Comparison of ENCODE assay signal across 14 mouse cellular contexts in the genomic region with DNA sequence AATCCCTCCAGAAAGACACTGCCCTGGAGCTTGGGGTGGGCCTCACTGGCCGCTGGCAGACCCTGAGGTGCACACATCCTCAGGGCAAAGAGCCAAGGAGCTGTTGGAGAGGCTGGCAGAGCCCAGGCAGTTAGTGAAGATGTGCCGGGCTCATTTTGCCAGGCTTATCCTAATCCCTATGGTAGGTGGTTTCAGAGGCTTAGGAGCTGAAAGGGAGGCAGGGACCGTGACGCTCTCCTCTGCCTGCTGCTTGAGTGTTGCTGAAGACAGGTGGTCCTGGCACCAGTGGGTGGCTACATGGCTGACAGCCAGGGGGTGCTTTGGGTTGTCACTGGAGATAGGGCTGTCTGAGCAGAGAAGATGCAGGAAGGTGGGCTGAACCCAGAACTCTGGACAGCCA. TPM values are rescaled to one million over a fixed set of nuclear protein-coding genes. Genes with fewer than 3 reads are reported as not detected.
DNase-seq lines count a peak whose midpoint lies in the region; ATAC-seq and TF ChIP-seq lines count a peak whose summit lies in the region.
"Had no signal": no experiment of that assay in that cellular context is flagged by ENCODE, and none has a peak within 500 bp of the region (broad histone marks: within the 10 kb centered on the region; RNA-seq: fewer than 3 reads in every experiment).

No protein-coding gene starts in this region.

- no peak overlapping the region for H3K4me3 ChIP-seq in hindbrain, postnatal 0 days (ENCODE audit: low read length)
- no peak overlapping the region for H3K4me3 ChIP-seq in hindbrain, embryonic 14.5 days (replicated peaks; ENCODE audit: low read length)
- H3K4me3 ChIP-seq in midbrain, embryonic 10.5 days = no peak overlapping the region
- H3K4me3 ChIP-seq in midbrain, embryonic 11.5 days (ENCODE audit: low read depth, low read length) = no peak overlapping the region
- no peak overlapping the region for H3K4me3 ChIP-seq in forebrain, embryonic 12.5 days (replicated peaks)
- no peak overlapping the region for H3K4me3 ChIP-seq in midbrain, embryonic 13.5 days (replicated peaks)
- H3K4me3 ChIP-seq: embryonic facial prominence, embryonic 15.5 days had no signal

- H3K27ac ChIP-seq in hindbrain, postnatal 0 days = no peak overlapping the region; the same call in 1 of the 2 replicates
- no peak overlapping the region for H3K27ac ChIP-seq in hindbrain, embryonic 14.5 days
- H3K27ac ChIP-seq in midbrain, embryonic 10.5 days (replicated peaks) = peak overlapping the region; percentile 43; the same call in 1 of the 2 replicates
- H3K27ac ChIP-seq in midbrain, embryonic 11.5 days (ENCODE audit: low read depth, low read length) = no peak overlapping the region
- H3K27ac ChIP-seq in forebrain, embryonic 12.5 days = 0 out of 2 replicates have a peak overlapping the region, but pooled peaks have one; percentile 25
- H3K27ac ChIP-seq in midbrain, embryonic 13.5 days = 0 out of 2 replicates have a peak overlapping the region, but pooled peaks have one; percentile 25
- H3K27ac ChIP-seq: embryonic facial prominence, embryonic 15.5 days had no signal

- DNase-seq in hindbrain, postnatal 0 days (ENCODE audit: low spot score) = peak; percentile 62
- no peak for DNase-seq in hindbrain, embryonic 14.5 days (ENCODE audit: low spot score)
- DNase-seq in midbrain, embryonic 10.5 days (ENCODE audit: low spot score) = no peak
- DNase-seq in midbrain, embryonic 11.5 days (ENCODE audit: low spot score, missing footprints) = no peak
- DNase-seq in gastrocnemius, postnatal 25 days = no peak
- DNase-seq in cerebellum, adult 11-12 months = no peak
- DNase-seq: adrenal gland, postnatal 14 days; thymus, postnatal 14 days had no signal

- no peaks in the 10 kb centered on the region for H3K27me3 ChIP-seq in hindbrain, postnatal 0 days (ENCODE audit: insufficient read depth, low read length)
- 0 out of 2 replicates have a peak, but pooled peaks cover 4% of the 10 kb centered on the region for H3K27me3 ChIP-seq in hindbrain, embryonic 14.5 days (ENCODE audit: control insufficient read depth, insufficient read depth, low read length)
- H3K27me3 ChIP-seq in midbrain, embryonic 10.5 days (ENCODE audit: low read depth, poor library complexity, severe bottlenecking) = peaks cover 15% of the 10 kb centered on the region
- H3K27me3 ChIP-seq in midbrain, embryonic 11.5 days (ENCODE audit: control insufficient read depth, insufficient read depth, low read length) = no peaks in the 10 kb centered on the region; the same call in 1 of the 2 replicates
- peaks cover 22% of the 10 kb centered on the region; the same call in 1 of the 2 replicates for H3K27me3 ChIP-seq in forebrain, embryonic 12.5 days
- 0 out of 2 replicates have a peak, but pooled peaks cover 3% of the 10 kb centered on the region for H3K27me3 ChIP-seq in midbrain, embryonic 13.5 days

- H3K9me3 ChIP-seq in hindbrain, postnatal 0 days (ENCODE audit: low read length) = no peaks in the 10 kb centered on the region
- no peaks in the 10 kb centered on the region for H3K9me3 ChIP-seq in hindbrain, embryonic 14.5 days (ENCODE audit: control insufficient read depth, low read length)
- H3K9me3 ChIP-seq in midbrain, embryonic 10.5 days (replicated peaks) = no peaks in the 10 kb centered on the region
- no peaks in the 10 kb centered on the region for H3K9me3 ChIP-seq in midbrain, embryonic 11.5 days (ENCODE audit: control insufficient read depth, low read length)
- no peaks in the 10 kb centered on the region for H3K9me3 ChIP-seq in forebrain, embryonic 12.5 days
- H3K9me3 ChIP-seq in midbrain, embryonic 13.5 days = no peaks in the 10 kb centered on the region
- H3K9me3 ChIP-seq: embryonic facial prominence, embryonic 15.5 days had no signal

- H3K4me2 ChIP-seq in hindbrain, postnatal 0 days (ENCODE audit: low read depth, low read length) = no peak overlapping the region
- no peak overlapping the region for H3K4me2 ChIP-seq in hindbrain, embryonic 14.5 days (replicated peaks)
- no peak overlapping the region for H3K4me2 ChIP-seq in midbrain, embryonic 11.5 days
- H3K4me2 ChIP-seq in forebrain, embryonic 12.5 days = no peak overlapping the region
- no peak overlapping the region for H3K4me2 ChIP-seq in midbrain, embryonic 13.5 days (replicated peaks)
- H3K4me2 ChIP-seq: embryonic facial prominence, embryonic 15.5 days; liver, embryonic 11.5 days had no signal

- no peaks in the 10 kb centered on the region for H3K36me3 ChIP-seq in hindbrain, postnatal 0 days (ENCODE audit: insufficient read depth, low read length)
- H3K36me3 ChIP-seq in hindbrain, embryonic 14.5 days (replicated peaks; ENCODE audit: control insufficient read depth, insufficient read depth) = no peaks in the 10 kb centered on the region
- no peaks in the 10 kb centered on the region for H3K36me3 ChIP-seq in midbrain, embryonic 10.5 days
- H3K36me3 ChIP-seq in midbrain, embryonic 11.5 days (ENCODE audit: control insufficient read depth, insufficient read depth, low read length) = no peaks in the 10 kb centered on the region
- H3K36me3 ChIP-seq in forebrain, embryonic 12.5 days (replicated peaks) = no peaks in the 10 kb centered on the region
- H3K36me3 ChIP-seq in midbrain, embryonic 13.5 days = no peaks in the 10 kb centered on the region
- H3K36me3 ChIP-seq: embryonic facial prominence, embryonic 15.5 days; G1E had no signal

- 0 out of 2 replicates have a peak, but pooled peaks have one; percentile 20 for ATAC-seq in hindbrain, postnatal 0 days
- no peak for ATAC-seq in hindbrain, embryonic 14.5 days (ENCODE audit: low FRiP score)
- ATAC-seq in midbrain, embryonic 11.5 days (ENCODE audit: low FRiP score) = no peak
- ATAC-seq in forebrain, embryonic 12.5 days (ENCODE audit: low FRiP score) = no peak
- 0 out of 2 replicates have a peak, but pooled peaks have one; percentile 18 for ATAC-seq in midbrain, embryonic 13.5 days

- 18% methylated on average over 4 of the region's 4 CpGs for WGBS in hindbrain, postnatal 0 days
- WGBS in hindbrain, embryonic 14.5 days = 37% methylated on average over 4 of the region's 4 CpGs
- WGBS in midbrain, embryonic 10.5 days = 36% methylated on average over 4 of the region's 4 CpGs
- WGBS in midbrain, embryonic 11.5 days = 25% methylated on average over 4 of the region's 4 CpGs
- 25% methylated on average over 4 of the region's 4 CpGs for WGBS in forebrain, embryonic 12.5 days
- WGBS in midbrain, embryonic 13.5 days = 18% methylated on average over 4 of the region's 4 CpGs

- TF ChIP-seq CTCF in hindbrain, postnatal 0 days (IDR thresholded peaks at IDR 0.05; ENCODE audit: low read depth) = peak; percentile 4; the same call in 1 of the 2 replicates

- 0 out of 2 replicates have a peak, but pooled peaks cover 7% of the 10 kb centered on the region for H3K4me1 ChIP-seq in hindbrain, postnatal 0 days (ENCODE audit: insufficient read depth, low read length)
- peaks cover 33% of the 10 kb centered on the region for H3K4me1 ChIP-seq in hindbrain, embryonic 14.5 days (replicated peaks; ENCODE audit: control insufficient read depth, insufficient read depth, low read length)
- peaks cover 52% of the 10 kb centered on the region for H3K4me1 ChIP-seq in midbrain, embryonic 10.5 days
- peaks cover 7% of the 10 kb centered on the region for H3K4me1 ChIP-seq in midbrain, embryonic 11.5 days (ENCODE audit: control insufficient read depth, insufficient read depth, low read length)
- peaks cover 49% of the 10 kb centered on the region for H3K4me1 ChIP-seq in forebrain, embryonic 12.5 days
- peaks cover 47% of the 10 kb centered on the region for H3K4me1 ChIP-seq in midbrain, embryonic 13.5 days (replicated peaks)

- H3K9ac ChIP-seq in hindbrain, postnatal 0 days (replicated peaks; ENCODE audit: low read length) = no peak overlapping the region
- no peak overlapping the region for H3K9ac ChIP-seq in hindbrain, embryonic 14.5 days
- H3K9ac ChIP-seq in midbrain, embryonic 11.5 days (ENCODE audit: low read length) = no peak overlapping the region
- no peak overlapping the region for H3K9ac ChIP-seq in forebrain, embryonic 12.5 days
- H3K9ac ChIP-seq in midbrain, embryonic 13.5 days (replicated peaks) = 0 out of 2 replicates have a peak overlapping the region, but pooled peaks have one; percentile 10
- H3K9ac ChIP-seq: embryonic facial prominence, embryonic 15.5 days had no signal

RNA-seq across cellular contexts. Expression of a gene that starts 37.4 kb away (rescaled TPM):
- total RNA-seq in hindbrain, postnatal 0 days (2014; rRNA removed) = 46.5 and 51.1 TPM in 2 replicates
- polyA plus RNA-seq in hindbrain, postnatal 0 days (2015; fragmentation: Nextera tagmentation; extraction: Ambion mirVana) = 12.6 and 14.6 TPM in 2 replicates
- 13.1 and 15.4 TPM in 2 replicates for polyA plus RNA-seq in hindbrain, embryonic 14.5 days (2014; fragmentation: Nextera tagmentation; extraction: Ambion mirVana)
- polyA plus RNA-seq in midbrain, embryonic 10.5 days (2016; fragmentation: Nextera tagmentation; extraction: Ambion mirVana) = 5.7 and 11.4 TPM in 2 replicates
- 7.8 and 8.3 TPM in 2 replicates for polyA plus RNA-seq in midbrain, embryonic 11.5 days (2014; fragmentation: Nextera tagmentation; extraction: Ambion mirVana)
- polyA plus RNA-seq in forebrain, embryonic 12.5 days (2016; fragmentation: Nextera tagmentation; extraction: Ambion mirVana) = 8.7 and 9.2 TPM in 2 replicates
- 10.8 and 11.1 TPM in 2 replicates for polyA plus RNA-seq in midbrain, embryonic 13.5 days (2015; fragmentation: Nextera tagmentation; extraction: Ambion mirVana)
- 1 to 10 TPM in 1 of 2 experiments, under 1 TPM in 1; 0.79 to 1.9 TPM for total RNA-seq in gastrocnemius, postnatal 25 days (2021)
- total RNA-seq: granulocyte monocyte progenitor cell, adult 5-6 weeks had no signal
- polyA plus RNA-seq: G1E had no signal

Comparison
In these comparisons a context has a peak if more than half of its experiments do, and no peak if none do; other contexts are left out.
1. ATAC-seq: peak in hindbrain, postnatal 0 days (single experiment) and midbrain, embryonic 13.5 days (single experiment); none in hindbrain, embryonic 14.5 days (single experiment), midbrain, embryonic 11.5 days (single experiment) and forebrain, embryonic 12.5 days (single experiment).
2. H3K27ac ChIP-seq: peak in midbrain, embryonic 10.5 days (single experiment), forebrain, embryonic 12.5 days (single experiment) and midbrain, embryonic 13.5 days (single experiment); none in hindbrain, postnatal 0 days (single experiment), hindbrain, embryonic 14.5 days (single experiment) and midbrain, embryonic 11.5 days (single experiment).